18 mouse cellular contexts compared by ENCODE assay signal in genomic region chr15:88323584-88324375, GRCm38 (mm10).
DNase-seq lines count a peak whose midpoint lies in the region; ATAC-seq and TF ChIP-seq lines count a peak whose summit lies in the region.
"Had no signal": no experiment of that assay in that cellular context is flagged by ENCODE, and none has a peak within 500 bp of the region (broad histone marks: within the 10 kb centered on the region; RNA-seq: fewer than 3 reads in every experiment).

No protein-coding gene starts in this region.

- H3K9ac ChIP-seq in hindbrain, embryonic 13.5 days, result no peak overlapping the region
- no peak overlapping the region for H3K9ac ChIP-seq in hindbrain, embryonic 12.5 days
- no peak overlapping the region for H3K9ac ChIP-seq in neural tube, embryonic 14.5 days (replicated peaks; ENCODE audit: low read depth, low read length)
- no peak overlapping the region for H3K9ac ChIP-seq in neural tube, embryonic 15.5 days (replicated peaks)
- H3K9ac ChIP-seq: embryonic facial prominence, embryonic 13.5 days; forebrain, embryonic 12.5 days; heart, embryonic 15.5 days had no signal

- 22% methylated on average over 16 of the region's 16 CpGs for WGBS in cerebellum, adult 2 months
- WGBS in hindbrain, embryonic 13.5 days, result 55% methylated on average over 16 of the region's 16 CpGs
- WGBS in hindbrain, embryonic 12.5 days, result 58% methylated on average over 16 of the region's 16 CpGs
- 59% methylated on average over 16 of the region's 16 CpGs for whole genome bisulfite sequencing in neural tube, embryonic 14.5 days
- WGBS in neural tube, embryonic 15.5 days, result 52% methylated on average over 16 of the region's 16 CpGs

- DNase-seq in cerebellum, postnatal 14 days, result peak; percentile 41 to 66
- no peak for DNase-seq in cerebellum, adult 2 months
- DNase-seq in left cerebral cortex, postnatal 4 days, result peak; percentile 73
- DNase-seq in left cerebral cortex, postnatal 14 days (ENCODE audit: low spot score in 2 of 2), result no peak
- DNase-seq: adrenal gland, postnatal 14 days; cerebellum, adult 8-10 months; cerebellum, postnatal 36 days; gastrocnemius, adult 2 months; gastrocnemius, postnatal 25 days had no signal

- no peak for ATAC-seq in hindbrain, embryonic 13.5 days (ENCODE audit: low FRiP score)
- no peak for ATAC-seq in hindbrain, embryonic 12.5 days (ENCODE audit: low FRiP score)
- ATAC-seq in neural tube, embryonic 14.5 days (ENCODE audit: low read depth), result no peak
- no peak for ATAC-seq in neural tube, embryonic 15.5 days (ENCODE audit: low FRiP score)
- ATAC-seq: inflammation-experienced regulatory T-cells, adult 6 months; intestine, postnatal 0 days had no signal

- no peaks in the 10 kb centered on the region for H3K9me3 ChIP-seq in hindbrain, embryonic 13.5 days
- no peaks in the 10 kb centered on the region for H3K9me3 ChIP-seq in hindbrain, embryonic 12.5 days (replicated peaks)
- no peaks in the 10 kb centered on the region for H3K9me3 ChIP-seq in neural tube, embryonic 14.5 days (ENCODE audit: control insufficient read depth, low read length)
- H3K9me3 ChIP-seq in neural tube, embryonic 15.5 days (replicated peaks), result no peaks in the 10 kb centered on the region
- H3K9me3 ChIP-seq: embryonic facial prominence, embryonic 13.5 days; forebrain, embryonic 12.5 days; heart, embryonic 15.5 days had no signal

- H3K4me2 ChIP-seq in hindbrain, embryonic 13.5 days, result no peak overlapping the region
- no peak overlapping the region for H3K4me2 ChIP-seq in hindbrain, embryonic 12.5 days (replicated peaks)
- no peak overlapping the region for H3K4me2 ChIP-seq in neural tube, embryonic 14.5 days (ENCODE audit: low read depth, low read length)
- H3K4me2 ChIP-seq in neural tube, embryonic 15.5 days, result no peak overlapping the region
- H3K4me2 ChIP-seq: embryonic facial prominence, embryonic 13.5 days; forebrain, embryonic 12.5 days; heart, embryonic 15.5 days had no signal

- no peaks in the 10 kb centered on the region for H3K36me3 ChIP-seq in hindbrain, embryonic 13.5 days
- no peaks in the 10 kb centered on the region for H3K36me3 ChIP-seq in hindbrain, embryonic 12.5 days
- H3K36me3 ChIP-seq in neural tube, embryonic 14.5 days (ENCODE audit: control insufficient read depth, insufficient read depth, low read length), result no peaks in the 10 kb centered on the region
- H3K36me3 ChIP-seq in neural tube, embryonic 15.5 days, result no peaks in the 10 kb centered on the region
- H3K36me3 ChIP-seq: embryonic facial prominence, embryonic 13.5 days; forebrain, embryonic 12.5 days; heart, embryonic 15.5 days had no signal

- intact Hi-C loops in left cerebral cortex, postnatal 4 days (cut with DNase I), result no loop called here
- intact Hi-C loops in left cerebral cortex, postnatal 14 days (cut with DNase I), result no loop called here

- no peak for TF ChIP-seq POLR2A in cerebellum, adult 2 months (IDR thresholded peaks at IDR 0.05; ENCODE audit: borderline replicate concordance, insufficient read depth, low read length)

- peaks cover 2% of the 10 kb centered on the region; the same call in 1 of the 2 replicates for H3K27me3 ChIP-seq in cerebellum, adult 2 months (ENCODE audit: control insufficient read depth, insufficient read depth, low read length)
- H3K27me3 ChIP-seq in hindbrain, embryonic 13.5 days, result peaks cover 5% of the 10 kb centered on the region
- H3K27me3 ChIP-seq in hindbrain, embryonic 12.5 days, result no peaks in the 10 kb centered on the region
- no peaks in the 10 kb centered on the region for H3K27me3 ChIP-seq in neural tube, embryonic 14.5 days (ENCODE audit: control insufficient read depth, insufficient read depth, low read length)
- H3K27me3 ChIP-seq in neural tube, embryonic 15.5 days (replicated peaks), result 0 out of 2 replicates have a peak, but pooled peaks cover 3% of the 10 kb centered on the region
- H3K27me3 ChIP-seq: embryonic facial prominence, embryonic 13.5 days; forebrain, embryonic 12.5 days; heart, embryonic 15.5 days had no signal

- H3K27ac ChIP-seq in cerebellum, adult 2 months (ENCODE audit: insufficient read depth, low read length), result no peak overlapping the region
- peak overlapping the region; percentile 5; the same call in 1 of the 2 replicates for H3K27ac ChIP-seq in hindbrain, embryonic 13.5 days
- H3K27ac ChIP-seq in hindbrain, embryonic 12.5 days, result no peak overlapping the region
- H3K27ac ChIP-seq in neural tube, embryonic 14.5 days (ENCODE audit: low read depth, low read length), result 0 out of 2 replicates have a peak overlapping the region, but pooled peaks have one; percentile 7
- no peak overlapping the region for H3K27ac ChIP-seq in neural tube, embryonic 15.5 days (replicated peaks)
- H3K27ac ChIP-seq: embryonic facial prominence, embryonic 13.5 days; forebrain, embryonic 12.5 days; gastrocnemius, adult 2 months; heart, embryonic 15.5 days had no signal

- H3K4me1 ChIP-seq in cerebellum, adult 2 months (ENCODE audit: control insufficient read depth, insufficient read depth, low read length), result no peaks in the 10 kb centered on the region
- H3K4me1 ChIP-seq in hindbrain, embryonic 13.5 days (replicated peaks), result peaks cover 13% of the 10 kb centered on the region
- H3K4me1 ChIP-seq in hindbrain, embryonic 12.5 days, result peaks cover 3% of the 10 kb centered on the region
- H3K4me1 ChIP-seq in neural tube, embryonic 14.5 days (ENCODE audit: control insufficient read depth, insufficient read depth, low read length), result no peaks in the 10 kb centered on the region
- H3K4me1 ChIP-seq in neural tube, embryonic 15.5 days, result peaks cover 9% of the 10 kb centered on the region; the same call in 1 of the 2 replicates
- H3K4me1 ChIP-seq: embryonic facial prominence, embryonic 13.5 days; heart, embryonic 15.5 days had no signal

- no peak for TF ChIP-seq CTCF in cerebellum, adult 2 months (IDR thresholded peaks at IDR 0.05; ENCODE audit: borderline replicate concordance, insufficient read depth, low read depth, low read length)

- H3K4me3 ChIP-seq in cerebellum, adult 2 months (replicated peaks; ENCODE audit: insufficient read depth, low read depth, low read length), result no peak overlapping the region
- H3K4me3 ChIP-seq in hindbrain, embryonic 13.5 days, result no peak overlapping the region
- H3K4me3 ChIP-seq in hindbrain, embryonic 12.5 days, result no peak overlapping the region
- no peak overlapping the region for H3K4me3 ChIP-seq in neural tube, embryonic 14.5 days (ENCODE audit: low read depth, low read length)
- no peak overlapping the region for H3K4me3 ChIP-seq in neural tube, embryonic 15.5 days (replicated peaks)
- H3K4me3 ChIP-seq: embryonic facial prominence, embryonic 13.5 days; forebrain, embryonic 12.5 days; gastrocnemius, adult 2 months; heart, embryonic 15.5 days had no signal

Comparison
In these comparisons a context has a peak if more than half of its experiments do, and no peak if none do; other contexts are left out.
1. DNase-seq: peak in cerebellum, postnatal 14 days (2 of 2) and left cerebral cortex, postnatal 4 days (single experiment); none in cerebellum, adult 2 months (0 of 2) and left cerebral cortex, postnatal 14 days (0 of 2).
2. H3K27ac ChIP-seq: peak in hindbrain, embryonic 13.5 days (single experiment) and neural tube, embryonic 14.5 days (single experiment); none in cerebellum, adult 2 months (single experiment), hindbrain, embryonic 12.5 days (single experiment) and neural tube, embryonic 15.5 days (single experiment).